Mouse (Mus musculus) left cerebral cortex, postnatal 25 days (tissue): ENCODE data around the gene Kdm4c. TPM values are rescaled to one million over a fixed set of nuclear protein-coding genes. Genes with fewer than 3 reads are reported as not detected.
"Not testable (repeated sequence)": the region's sequence is repeated elsewhere in the genome, so short reads cannot be mapped to it uniquely, and the experiment has no call there.

ENCODE experiments used
- DNase-seq, 2 experiments: peaks; one replicate each; pipeline ENCODE4 v3.0.0; 2022; ENCODE audit warnings: low spot score in 2 of 2, mixed read lengths in 1 of 2
- intact Hi-C: fragments of 180-260 bp; cut with DNase I; formaldehyde crosslinking; loops from one replicate; pipeline ENCODE4 v1.15.1; 2025
- total RNA-seq, 2 experiments: library from RNA; stranded (reverse); gene quantifications; 2 replicates each; pipeline ENCODE4 v1.2.3; 2021

The Kdm4c gene
- total RNA-seq = 10 to 100 TPM; 21.9 to 24.3 TPM

DNA sequence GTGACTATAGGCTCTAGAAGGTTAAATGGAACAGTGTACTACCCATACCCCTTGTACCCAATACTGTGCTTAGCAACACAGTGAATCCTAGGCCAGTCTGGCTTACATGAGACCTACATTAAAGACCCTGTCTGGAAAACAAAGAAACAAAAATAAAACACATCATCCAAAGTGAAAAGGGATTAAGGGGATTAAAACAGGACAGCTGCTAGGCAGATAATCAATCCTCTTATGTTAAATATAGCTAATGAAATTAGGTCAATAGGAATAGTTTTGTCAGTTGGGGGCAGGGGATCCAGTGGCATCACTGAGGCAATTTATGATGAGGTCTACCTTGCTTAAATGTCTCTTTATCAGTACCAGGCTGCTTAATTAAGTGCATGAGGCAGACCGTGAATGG, at the start of gene Kdm4c:
Gene Kdm4c, plus strand, starts transcription at position 322 of the 400 bp plus-strand sequence.
- intact Hi-C loops = no loop called here
- DNase-seq = no peak

GRCm38 (mm10) chr4:74201281-74201811, 41.0 kb upstream of the Kdm4c start:
- intact Hi-C loops = no loop called here
- no peak for DNase-seq

- intact Hi-C loops = not testable (repeated sequence)
Observed at GRCm38 (mm10) chr4:74221780-74222179, 20.5 kb upstream of the Kdm4c start.

GRCm38 (mm10) chr4:74222360-74222759, 19.9 kb upstream of the Kdm4c start:
- intact Hi-C loops = no loop called here
- DNase-seq = peak in 1 of 2 experiments; percentile 11

More at GRCm38 (mm10) chr4:74221780-74222179, 20.5 kb upstream of the Kdm4c start:
- not testable (repeated sequence) for DNase-seq

DNA sequence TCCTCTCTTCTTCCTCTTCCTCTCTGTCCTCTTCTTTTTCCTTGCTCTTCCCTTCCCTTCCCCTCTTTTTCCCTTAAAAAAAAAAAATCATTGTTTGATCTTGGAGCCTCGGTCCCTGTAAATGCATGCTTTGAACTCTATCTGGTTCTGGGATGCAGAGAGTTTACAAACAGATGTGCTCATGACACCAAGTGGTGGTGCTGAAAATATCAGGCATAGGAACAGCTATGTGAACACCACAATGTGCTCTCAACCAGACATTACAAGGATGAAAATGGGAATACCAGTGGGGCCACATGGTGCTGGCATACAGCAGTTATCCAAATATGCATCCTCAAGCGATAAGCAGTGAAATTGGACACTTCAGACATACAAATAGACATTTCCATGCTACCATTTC, 18.1 kb upstream of the Kdm4c start:
- DNase-seq = no peak
- intact Hi-C loops = no loop called here

GRCm38 (mm10) chr4:74230994-74231393, 11.3 kb upstream of the Kdm4c start:
- intact Hi-C loops = no loop called here
- DNase-seq = no peak

DNA sequence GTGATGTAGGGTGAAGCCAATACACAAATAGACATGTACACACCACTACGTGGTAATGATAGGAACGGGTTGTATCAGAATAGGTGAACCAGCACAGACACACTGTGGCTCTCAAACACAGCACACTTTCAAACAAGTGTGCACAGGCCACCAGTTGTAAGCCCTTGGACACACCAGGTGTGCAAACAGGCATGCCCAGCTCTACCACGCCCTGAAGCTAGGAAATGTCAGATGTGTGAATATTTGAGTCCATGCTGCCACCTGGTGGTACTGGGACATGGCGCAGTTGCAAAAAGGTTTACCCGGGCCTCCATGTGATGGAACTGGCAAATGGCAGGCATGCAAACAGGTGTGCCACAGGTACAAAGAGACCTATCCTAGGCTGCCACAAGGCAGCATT, 10.9 kb upstream of the Kdm4c start:
- intact Hi-C loops = no loop called here
- DNase-seq = peak; percentile 57 to 59

GRCm38 (mm10) chr4:74233534-74233933, 8.8 kb upstream of the Kdm4c start:
- intact Hi-C loops = no loop called here
- DNase-seq = no peak

GRCm38 (mm10) chr4:74251348-74252244, 9.3 kb downstream of the Kdm4c start:
- intact Hi-C loops = no loop called here
- DNase-seq = peak; percentile 98 to 99

- intact Hi-C loops = no loop called here
- peak in 1 of 2 experiments; percentile 74 for DNase-seq
Observed at GRCm38 (mm10) chr4:74252245-74253105, 10.2 kb downstream of the Kdm4c start.

DNA sequence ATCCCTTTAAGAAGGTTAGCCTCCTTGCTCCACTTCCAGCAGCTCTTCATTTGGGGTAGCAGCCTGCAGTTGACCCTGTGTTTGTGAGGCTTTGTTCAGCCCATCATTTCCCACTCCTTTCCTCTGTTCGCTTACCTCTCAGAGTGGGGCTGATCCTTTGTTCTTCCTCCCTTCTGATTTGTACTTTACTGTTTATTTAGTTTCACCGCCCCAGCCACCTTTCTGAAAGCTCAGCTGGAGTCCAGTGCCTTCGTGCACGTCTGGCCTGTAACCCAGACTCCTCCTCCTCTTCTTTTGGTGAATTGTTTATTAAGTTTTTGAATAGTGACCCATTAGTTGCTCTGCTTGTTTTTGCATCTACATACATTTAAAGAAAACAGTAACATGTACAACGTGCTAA, 15.6 kb downstream of the Kdm4c start:
- intact Hi-C loops = no loop called here
- DNase-seq = no peak

DNA sequence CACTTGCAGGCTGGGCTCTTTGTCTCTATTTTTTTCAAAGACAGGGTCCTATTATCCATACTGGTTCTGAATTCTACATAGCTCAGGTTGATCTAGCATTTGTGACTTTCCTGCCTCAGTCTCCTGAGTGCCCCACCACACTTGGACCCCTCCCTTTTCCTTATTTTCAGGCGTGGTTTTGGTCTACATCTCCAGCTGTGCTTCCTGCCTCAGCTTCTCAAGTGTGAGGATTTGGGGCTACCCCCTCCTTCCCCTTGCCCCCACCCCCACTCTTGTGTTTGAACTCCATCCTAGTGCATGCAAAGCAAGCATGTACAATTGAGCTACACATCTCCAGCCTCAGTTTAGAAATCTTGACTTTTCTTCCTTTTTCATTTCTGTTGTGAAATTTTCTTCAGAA, 16.2 kb downstream of the Kdm4c start:
- no peak for DNase-seq
- intact Hi-C loops = no loop called here

DNA sequence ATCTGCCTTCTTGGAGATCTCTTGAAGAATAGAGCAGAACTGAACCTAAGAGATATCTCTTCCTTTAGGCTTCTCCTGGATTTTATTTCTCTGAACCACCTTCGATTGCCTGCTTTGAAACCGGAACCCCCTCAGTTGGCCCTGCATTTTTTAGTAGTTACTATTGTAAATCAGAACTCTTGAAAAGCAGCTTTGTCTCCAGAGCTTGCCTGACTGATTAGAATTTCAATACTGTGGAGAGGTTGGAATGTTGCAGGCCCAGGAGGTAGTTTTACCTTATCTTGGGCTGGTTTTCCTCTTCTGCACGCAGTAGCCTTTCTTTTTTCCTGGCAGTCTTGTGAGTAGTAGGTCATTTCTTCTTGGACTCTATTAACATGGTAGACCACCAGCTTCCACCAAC, 17.0 kb downstream of the Kdm4c start:
- no peak for DNase-seq
- intact Hi-C loops = no loop called here

DNA sequence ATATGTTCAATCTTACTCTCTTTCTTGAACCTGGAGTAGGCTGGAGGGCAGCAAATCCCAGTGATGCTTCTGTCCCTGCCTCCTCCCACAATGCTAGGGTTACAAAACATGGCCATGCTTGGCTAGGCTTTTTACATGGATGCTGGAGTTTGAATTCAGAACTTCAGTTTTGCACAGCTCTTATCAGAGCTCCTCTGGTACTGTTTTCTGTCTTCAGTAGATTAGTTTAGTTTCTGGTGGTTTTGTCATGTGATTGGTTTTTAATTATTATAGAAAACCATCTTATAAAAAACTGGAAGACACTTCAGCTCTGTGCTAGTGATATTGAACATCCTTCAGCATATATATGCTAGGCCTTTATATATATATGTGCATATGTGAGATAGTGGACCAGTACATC, 19.6 kb downstream of the Kdm4c start:
- intact Hi-C loops = no loop called here
- DNase-seq = no peak

DNA sequence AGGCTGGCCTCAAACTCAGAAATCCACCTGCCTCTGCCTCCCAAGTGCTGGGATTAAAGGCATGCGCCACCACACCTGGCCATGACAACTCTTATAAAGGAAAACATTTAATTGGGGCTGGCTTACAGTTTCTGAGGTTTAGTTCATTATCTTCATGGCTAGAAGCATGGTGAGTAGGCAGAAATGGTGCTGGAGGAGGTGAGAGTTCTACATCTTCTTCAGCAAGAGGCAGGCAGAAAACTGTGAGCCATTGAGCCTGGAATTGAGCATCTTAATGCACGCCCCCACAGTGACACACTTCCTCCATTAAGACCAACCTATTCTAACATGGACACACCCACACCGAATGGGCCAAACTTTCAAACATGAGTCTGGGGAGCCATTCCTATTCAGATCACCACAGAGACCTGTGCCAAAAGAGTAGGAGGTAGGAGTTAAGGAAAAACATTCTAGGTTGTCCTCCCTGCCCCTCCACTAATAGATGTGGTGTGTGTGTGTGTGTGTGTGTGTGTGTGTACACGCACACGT, 22.2 kb downstream of the Kdm4c start:
- intact Hi-C loops = no loop called here
- peak in 1 of 2 experiments; percentile 55 for DNase-seq

- DNase-seq = no peak
- intact Hi-C loops = no loop called here
Observed at GRCm38 (mm10) chr4:74271180-74271579, 28.9 kb downstream of the Kdm4c start.

- no peak for DNase-seq
- intact Hi-C loops = no loop called here
Observed at GRCm38 (mm10) chr4:74277486-74277885, 35.2 kb downstream of the Kdm4c start.

- intact Hi-C loops = no loop called here
- no peak for DNase-seq
Observed at GRCm38 (mm10) chr4:74280170-74280569, 37.9 kb downstream of the Kdm4c start.

DNA sequence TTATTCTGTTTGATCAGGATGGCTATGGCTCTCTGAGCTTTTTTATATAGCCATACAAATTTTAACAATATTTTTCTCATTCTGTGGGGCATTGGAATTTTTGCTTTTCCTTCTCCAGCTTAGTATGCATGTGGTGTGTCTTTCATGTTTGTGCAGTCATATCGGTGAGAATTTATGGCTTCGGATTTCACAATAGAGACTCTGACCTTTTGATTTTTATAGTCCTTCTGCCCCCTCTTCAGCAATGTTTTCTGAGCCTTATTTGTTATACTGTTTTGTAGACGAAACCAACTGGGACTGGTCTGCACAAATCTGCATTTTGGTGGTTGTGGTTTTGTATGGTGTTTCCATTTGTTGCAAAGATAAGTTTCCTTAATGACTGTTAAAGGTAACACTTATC, 45.6 kb downstream of the Kdm4c start:
- intact Hi-C loops = no loop called here
- DNase-seq = no peak

DNA sequence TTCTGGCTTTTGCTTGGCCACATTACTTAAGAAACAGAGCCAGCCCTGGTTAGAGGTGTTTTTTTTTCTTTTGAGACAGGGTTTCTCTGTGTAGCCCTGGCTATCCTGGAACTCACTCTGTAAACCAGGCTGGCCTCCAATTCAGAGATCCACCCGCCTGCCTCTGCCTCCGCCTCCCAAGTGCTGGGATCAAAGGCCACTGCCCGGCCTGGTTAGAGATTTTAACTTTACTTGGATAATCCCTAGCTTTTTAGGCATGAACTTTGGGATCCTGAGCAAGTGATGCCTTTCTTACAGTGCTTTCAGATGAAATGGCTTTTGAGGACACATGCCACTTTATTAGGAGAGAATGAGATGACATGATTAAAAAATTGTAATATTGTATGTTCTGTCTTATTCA, 52.4 kb downstream of the Kdm4c start:
- DNase-seq = no peak
- intact Hi-C loops = no loop called here
